Mouse (Mus musculus) mouse trophoblast stem cell (cell line): ENCODE results near the gene Vrk1.

Experiments used
- in situ Hi-C, 2 experiments: fragments of 300-500 bp; cut with MseI, MboI; formaldehyde crosslinking; loops; 2 replicates in 1 of 2; 3 replicates in 1 of 2; pipeline ENCODE4 v1.15.1; 2025

The Vrk1 gene

GRCm38 (mm10) chr12:106115070-106115891 is 105.3 kb downstream of the Vrk1 start:
- in situ Hi-C loops: no loop called here

- in situ Hi-C loops: no loop called here
These were observed 105.8 kb downstream of the Vrk1 start for GRCm38 (mm10) chr12:106115892-106116206.

- in situ Hi-C loops: no loop called here
These were observed 113.2 kb downstream of the Vrk1 start for GRCm38 (mm10) chr12:106123276-106123675.

GRCm38 (mm10) chr12:106124581-106124980 is 114.6 kb downstream of the Vrk1 start:
- in situ Hi-C loops: no loop called here
